Mouse (Mus musculus) cerebellum, postnatal 36 days (tissue): ENCODE results near the gene Ston1.

Experiments
- DNase-seq, 2 experiments: peaks; one replicate each; pipeline ENCODE4 v3.0.0; 2021 to 2022; ENCODE audit warnings: mixed read lengths in 2 of 2

Gene Ston1

GRCm38 (mm10) chr17:88627150-88627549 is 29.7 kb downstream of the Ston1 start:
- no peak for DNase-seq

- no peak for DNase-seq
These were observed 31.3 kb downstream of the Ston1 start for GRCm38 (mm10) chr17:88628676-88629380.

GRCm38 (mm10) chr17:88629381-88629759 is 31.9 kb downstream of the Ston1 start:
- DNase-seq, result no peak

DNA sequence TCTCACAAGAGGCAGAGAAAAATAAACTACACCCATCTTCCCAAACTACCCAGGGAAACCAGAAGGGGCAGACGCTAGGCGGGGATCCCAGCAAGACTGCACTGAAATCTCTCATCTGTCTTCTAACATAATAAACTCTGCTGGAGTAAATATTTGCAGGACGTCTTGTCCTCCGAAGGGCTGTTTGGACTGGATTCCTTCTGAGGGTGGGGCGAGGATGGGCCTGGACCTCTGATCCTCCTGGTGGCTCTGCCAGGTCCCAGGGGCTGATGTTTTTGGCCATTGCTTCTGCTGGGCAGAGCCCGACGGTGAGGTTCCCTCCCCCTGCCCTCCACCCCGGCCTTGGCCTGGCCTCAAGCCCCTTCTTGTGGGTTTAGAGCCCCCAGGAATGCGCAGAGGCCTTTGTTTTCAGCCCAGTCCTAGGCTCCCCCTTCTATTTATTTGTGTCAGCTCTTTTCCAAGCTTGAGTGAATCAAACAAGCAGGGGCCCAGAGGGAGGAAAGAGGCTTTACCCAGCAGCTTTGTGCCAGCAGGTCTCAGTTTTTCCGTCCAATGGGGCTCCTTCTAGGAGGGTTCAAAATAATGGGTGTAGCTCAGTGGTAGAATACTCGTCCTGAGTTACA is 32.6 kb downstream of the Ston1 start:
- no peak for DNase-seq

- no peak for DNase-seq
These were observed 33.1 kb downstream of the Ston1 start for GRCm38 (mm10) chr17:88630554-88630948.

DNA sequence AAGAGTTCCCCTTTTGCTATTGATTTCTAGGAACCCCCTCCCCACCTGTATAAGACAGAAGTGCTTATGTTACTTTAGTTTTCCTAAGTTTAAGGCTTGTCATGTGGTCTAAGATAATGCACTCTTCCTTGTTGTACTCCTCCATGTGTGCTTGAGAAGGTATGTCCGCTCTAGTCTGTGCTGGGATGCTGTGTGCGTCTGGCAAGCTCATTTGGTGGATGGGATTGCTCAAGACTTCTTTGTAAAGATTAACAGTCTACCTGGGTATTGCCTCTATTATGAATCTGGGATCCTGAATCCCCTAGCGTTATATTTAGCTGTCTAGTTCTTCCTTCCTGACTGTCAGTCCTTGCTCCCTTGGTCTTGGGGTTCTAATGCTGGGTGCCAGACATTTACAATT is 35.1 kb downstream of the Ston1 start:
- DNase-seq, result no peak

GRCm38 (mm10) chr17:88636076-88636475 is 38.6 kb downstream of the Ston1 start:
- no peak for DNase-seq

DNA sequence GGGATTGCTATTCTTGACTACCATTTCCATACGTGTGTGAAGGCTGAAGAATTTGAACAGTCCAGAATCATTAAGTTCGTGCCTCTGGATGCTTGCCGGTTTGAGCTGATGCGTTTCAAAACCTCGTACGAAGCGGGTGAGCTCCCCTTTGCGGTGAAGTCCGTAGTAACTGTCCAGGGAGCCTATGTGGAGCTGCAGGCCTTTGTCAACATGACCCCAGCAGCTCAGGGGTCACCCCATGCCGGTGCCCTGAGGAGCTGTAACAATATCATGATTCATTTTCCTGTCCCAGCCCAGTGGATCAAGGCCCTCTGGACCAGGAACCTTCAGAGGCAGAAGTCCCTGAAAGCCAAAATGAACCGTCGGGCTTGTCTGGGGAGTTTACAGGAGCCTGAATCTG is 39.1 kb downstream of the Ston1 start:
- no peak for DNase-seq

DNA sequence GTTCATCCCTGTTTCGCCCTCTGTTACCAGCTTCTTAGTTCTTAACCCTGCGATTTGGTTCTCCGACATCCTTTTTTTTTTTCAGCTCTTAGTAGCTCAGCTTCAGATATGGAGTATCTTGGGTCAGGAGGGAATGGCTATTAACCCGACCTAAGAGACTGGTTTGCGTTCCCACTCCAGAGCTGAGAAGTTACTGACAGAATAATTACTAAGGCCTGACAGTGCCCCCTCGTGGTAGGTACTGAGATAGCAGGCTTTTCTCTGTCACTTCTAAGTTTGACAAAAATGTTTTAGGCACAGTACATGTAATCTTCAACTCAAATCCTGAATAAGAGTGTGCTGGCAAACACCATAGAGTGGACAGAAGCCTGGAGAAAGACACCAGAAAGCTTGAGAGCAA is 43.5 kb downstream of the Ston1 start:
- peak; percentile 67 to 73 for DNase-seq

DNA sequence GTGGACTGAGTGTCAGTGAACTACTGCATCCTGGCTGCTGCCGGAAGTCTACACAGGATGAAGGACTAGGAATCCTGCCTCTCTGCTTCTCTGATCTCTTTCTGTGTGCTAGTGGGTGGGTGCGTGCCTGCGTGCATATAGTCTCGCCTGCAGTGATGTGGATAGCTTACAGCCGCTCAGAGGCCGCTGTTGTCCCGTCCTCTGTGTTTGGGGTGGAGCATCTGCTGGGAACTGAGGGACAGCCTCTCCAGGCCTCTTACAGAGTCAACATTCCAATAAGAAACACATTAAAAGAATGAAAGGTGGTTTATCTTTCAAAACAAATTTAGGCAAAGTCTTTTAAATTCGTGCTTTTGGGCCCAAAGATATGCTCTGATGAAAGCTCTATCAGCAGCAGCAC is 44.4 kb downstream of the Ston1 start:
- DNase-seq, result no peak

- no peak for DNase-seq
These were observed 47.4 kb downstream of the Ston1 start for GRCm38 (mm10) chr17:88644876-88645275.

GRCm38 (mm10) chr17:88645299-88645698 is 47.8 kb downstream of the Ston1 start:
- no peak for DNase-seq

GRCm38 (mm10) chr17:88647149-88647548 is 49.7 kb downstream of the Ston1 start:
- DNase-seq, result no peak

DNA sequence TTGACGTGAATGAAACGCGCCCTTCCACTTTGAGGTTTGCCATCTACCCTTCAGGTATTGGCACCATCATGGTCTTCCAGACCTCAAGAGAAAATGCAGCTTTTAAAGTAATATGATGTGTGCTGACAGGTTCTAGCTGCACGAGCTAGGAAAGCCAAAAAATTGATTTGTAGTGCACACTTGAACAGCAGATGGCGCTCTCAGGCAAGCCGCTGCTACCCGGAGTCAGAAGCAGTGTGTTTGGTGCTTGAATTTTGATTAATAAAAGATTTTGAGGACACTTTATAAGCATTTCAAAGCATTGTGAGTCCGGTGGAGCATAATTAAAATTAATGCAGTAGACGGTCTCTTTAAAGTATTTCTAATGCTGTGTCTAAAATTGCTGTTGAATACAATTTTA is 54.5 kb downstream of the Ston1 start:
- DNase-seq, result peak; percentile 72 to 77

- peak; percentile 88 to 89 for DNase-seq
These were observed 55.4 kb downstream of the Ston1 start for GRCm38 (mm10) chr17:88652702-88653374.

- no peak for DNase-seq
These were observed 55.9 kb downstream of the Ston1 start for GRCm38 (mm10) chr17:88653375-88653769.

GRCm38 (mm10) chr17:88658510-88658909 is 61.0 kb downstream of the Ston1 start:
- DNase-seq, result no peak

- no peak for DNase-seq
These were observed 68.6 kb downstream of the Ston1 start for GRCm38 (mm10) chr17:88666076-88666475.

DNA sequence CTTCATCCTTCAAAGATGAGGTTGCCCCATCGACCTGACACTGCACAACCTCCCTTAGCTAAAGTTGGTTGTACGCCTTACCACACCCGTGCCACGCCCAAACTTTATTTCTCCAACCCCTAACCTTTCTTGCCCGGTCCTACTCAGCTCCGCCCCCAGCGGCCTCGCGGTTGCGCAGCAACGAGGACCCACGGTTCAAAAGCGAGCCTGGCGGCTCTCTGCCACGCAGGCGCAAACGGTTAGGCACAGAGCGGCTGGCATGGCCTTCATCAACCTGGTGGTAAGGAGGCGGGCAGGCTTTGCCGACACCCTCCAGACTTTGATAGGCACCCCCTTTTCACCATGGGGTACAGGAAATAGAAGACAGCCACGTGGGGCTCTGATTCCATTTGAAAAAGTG is 71.0 kb downstream of the Ston1 start, which contains the start of gene Gtf2a1l:
Gene Gtf2a1l, plus strand, starts transcription at position 209 of the 400 bp plus-strand sequence.
- peak; percentile 24 to 49 for DNase-seq

DNA sequence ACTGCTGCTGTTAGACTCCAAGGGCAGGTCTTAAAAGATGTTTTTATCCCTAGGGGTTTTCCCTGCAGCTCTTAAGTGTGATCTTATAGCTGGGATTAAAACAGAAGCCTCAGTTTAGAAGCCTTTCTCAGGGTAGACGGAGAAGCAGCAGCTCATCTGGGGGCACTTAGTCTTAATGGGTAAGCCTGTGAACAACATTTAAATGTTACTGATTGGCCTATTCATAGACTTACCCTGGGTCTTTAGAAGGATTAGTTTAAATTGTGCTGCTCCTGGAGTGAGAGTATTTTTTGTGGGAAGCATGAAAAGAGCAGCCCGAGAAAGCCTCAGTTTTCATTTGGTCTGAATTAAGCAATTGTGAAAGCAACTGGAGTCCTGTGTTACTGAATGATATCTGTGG is 72.4 kb downstream of the Ston1 start:
- DNase-seq, result no peak

DNA sequence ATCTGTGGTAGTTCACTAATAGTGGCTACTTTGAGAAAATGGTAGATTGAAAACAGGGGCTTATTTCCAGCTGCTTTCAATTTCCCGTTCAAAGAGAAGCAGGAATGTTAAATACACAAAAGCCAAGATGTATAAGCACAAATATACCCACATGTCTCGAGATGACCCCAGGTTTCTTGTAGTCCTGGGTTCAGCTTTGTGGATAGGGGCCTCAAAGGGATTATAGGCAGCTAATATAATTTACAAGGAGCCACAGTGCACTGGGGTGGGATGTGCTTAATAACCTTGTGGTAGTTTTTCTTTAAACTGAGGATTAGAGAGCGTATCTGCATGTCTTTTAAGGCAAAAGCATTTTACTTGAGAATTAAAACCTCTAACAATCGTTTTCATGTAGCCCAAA is 73.3 kb downstream of the Ston1 start:
- no peak for DNase-seq

- no peak for DNase-seq
These were observed 78.1 kb downstream of the Ston1 start for GRCm38 (mm10) chr17:88675310-88676309.

- no peak for DNase-seq
These were observed 90.7 kb downstream of the Ston1 start for GRCm38 (mm10) chr17:88688226-88688625.
